Mouse (Mus musculus) embryonic facial prominence, embryonic 15.5 days (tissue): ENCODE measurements around the gene Zfp287. TPM values are rescaled to one million over a fixed set of nuclear protein-coding genes. Genes with fewer than 3 reads are reported as not detected.

Experiments
- ATAC-seq: fragments of 200-750 bp; cut with Nextera tagmentation; 2 replicates; pipeline ENCODE4 v1.8.0; 2017; ENCODE audit warnings: low read depth, moderate TSS enrichment; ENCODE audit not compliant: insufficient number of reproducible peaks, low FRiP score, low TSS enrichment
- H3K27ac ChIP-seq: fragments of 300-500 bp; sonication (generic); replicated peaks from 2 replicates; pipeline ENCODE4 v1.5.1; 2015; ENCODE audit warnings: mild to moderate bottlenecking, inconsistent platforms
- H3K27me3 ChIP-seq: fragments of 300-500 bp; sonication (generic); 2 replicates; pipeline ENCODE4 v1.6.1; 2015; ENCODE audit warnings: inconsistent platforms
- H3K36me3 ChIP-seq: fragments of 300-500 bp; sonication (generic); 2 replicates; pipeline ENCODE4 v1.6.1; 2015; ENCODE audit warnings: mild to moderate bottlenecking, inconsistent platforms
- H3K4me1 ChIP-seq: fragments of 300-500 bp; sonication (generic); 2 replicates; pipeline ENCODE4 v1.6.1; 2015; ENCODE audit warnings: inconsistent platforms
- H3K4me2 ChIP-seq: fragments of 300-500 bp; sonication (generic); replicated peaks from 2 replicates; pipeline ENCODE4 v1.6.1; 2015; ENCODE audit warnings: mild to moderate bottlenecking, inconsistent platforms
- H3K4me3 ChIP-seq: fragments of 300-500 bp; sonication (generic); replicated peaks from 2 replicates; pipeline ENCODE4 v1.5.1; 2015; ENCODE audit warnings: mild to moderate bottlenecking, inconsistent platforms
- H3K9ac ChIP-seq: fragments of 300-500 bp; sonication (generic); 2 replicates; pipeline ENCODE4 v1.6.1; 2015; ENCODE audit warnings: inconsistent platforms
- H3K9me3 ChIP-seq: fragments of 300-500 bp; sonication (generic); replicated peaks from 2 replicates; pipeline ENCODE4 v1.6.1; 2016; ENCODE audit warnings: inconsistent platforms
- WGBS: fragments of 180-500 bp; shearing (Covaris S2); methylation state at CpG from one replicate; pipeline ENCODE4 v1.1.7; 2015; 5-methylcytosine and 5-hydroxymethylcytosine counted together
- polyA plus RNA-seq: library from polyadenylated mRNA; unstranded; fragments of >200 nt; fragmentation: Nextera tagmentation; extraction: Ambion mirVana; gene quantifications from 2 replicates; pipeline ENCODE4 v1.2.1, GENCODE M21; 2015

Gene Zfp287
- polyA plus RNA-seq, 1 experiment from 2014 or later: 10.5 TPM

- ATAC-seq: no peak
- no peaks in the 10 kb centered on the region for H3K27me3 ChIP-seq
- H3K4me3 ChIP-seq: no peak overlapping the region
- 55% methylated on average over 4 of the region's 4 CpGs for WGBS
- H3K9ac ChIP-seq: no peak overlapping the region
- H3K36me3 ChIP-seq: no peaks in the 10 kb centered on the region
- no peaks in the 10 kb centered on the region for H3K4me1 ChIP-seq
- H3K27ac ChIP-seq: no peak overlapping the region
- H3K9me3 ChIP-seq: no peaks in the 10 kb centered on the region
- H3K4me2 ChIP-seq: no peak overlapping the region
These were observed 32.0 kb downstream of the Zfp287 start for GRCm38 (mm10) chr11:62699749-62700148.

- 92% methylated on average over 8 of the region's 8 CpGs for WGBS
- Histone ChIP-seq H3K27me3 (no peaks in the 10 kb centered on the region), H3K9ac (no peak overlapping the region)
These were observed 36.6 kb downstream of the Zfp287 start for GRCm38 (mm10) chr11:62695126-62695525.

GRCm38 (mm10) chr11:62693299-62694184 lies 38.2 kb downstream of the Zfp287 start:
- no peaks in the 10 kb centered on the region for H3K27me3 ChIP-seq
- H3K9me3 ChIP-seq: no peaks in the 10 kb centered on the region
- no peak; the same call in 1 of the 2 replicates for ATAC-seq
- no peaks in the 10 kb centered on the region for H3K36me3 ChIP-seq
- H3K4me2 ChIP-seq: no peak overlapping the region
- H3K4me3 ChIP-seq: no peak overlapping the region
- 21% methylated on average over 11 of the region's 11 CpGs for WGBS
- no peak overlapping the region for H3K27ac ChIP-seq
- no peak overlapping the region for H3K9ac ChIP-seq
- H3K4me1 ChIP-seq: no peaks in the 10 kb centered on the region

More at GRCm38 (mm10) chr11:62695126-62695525, 36.6 kb downstream of the Zfp287 start:
- H3K4me2 ChIP-seq: no peak overlapping the region
- no peaks in the 10 kb centered on the region for H3K4me1 ChIP-seq
- H3K4me3 ChIP-seq: no peak overlapping the region
- H3K9me3 ChIP-seq: no peaks in the 10 kb centered on the region
- H3K27ac ChIP-seq: no peak overlapping the region
- H3K36me3 ChIP-seq: no peaks in the 10 kb centered on the region
- ATAC-seq: no peak

DNA sequence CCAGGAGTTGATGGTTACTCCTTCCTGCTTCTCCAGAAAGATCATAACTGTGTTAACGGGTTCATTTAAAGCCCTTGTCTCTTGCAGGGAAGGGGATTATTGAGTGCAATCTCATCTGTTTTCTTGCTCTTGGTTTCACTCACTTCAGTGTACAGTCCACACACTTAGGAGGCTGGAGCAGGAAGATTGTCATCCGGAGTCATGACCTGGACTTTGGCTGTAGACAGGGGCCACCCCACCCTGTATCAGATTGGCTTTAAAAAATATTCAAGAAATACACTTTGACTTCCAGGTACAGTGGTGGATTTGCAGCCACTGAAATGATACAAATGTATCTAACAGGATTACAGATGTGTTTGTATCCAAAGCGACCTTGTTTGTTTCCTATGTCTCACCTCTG lies 40.1 kb downstream of the Zfp287 start:
- ATAC-seq: no peak
- WGBS: 89% methylated on average over 3 of the region's 3 CpGs
- H3K36me3 ChIP-seq: no peaks in the 10 kb centered on the region

DNA sequence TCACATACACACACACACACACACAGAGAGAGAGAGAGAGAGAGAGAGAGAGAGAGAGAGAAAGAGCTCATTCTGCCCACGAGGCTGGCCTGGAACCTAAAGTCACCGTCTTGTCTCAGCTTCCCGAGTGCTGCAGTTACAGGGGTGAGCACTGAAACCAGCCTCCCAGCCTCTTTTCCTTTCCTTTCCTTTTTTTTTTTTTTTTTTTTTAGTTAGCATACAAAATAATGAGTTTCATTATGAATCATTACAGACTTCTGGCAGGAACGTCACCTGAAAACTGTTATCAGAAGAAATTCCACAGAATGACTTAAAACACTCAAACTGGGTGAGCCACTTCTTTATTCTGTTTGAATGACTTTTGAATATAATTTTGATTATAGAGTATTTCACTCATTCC lies 51.8 kb downstream of the Zfp287 start:
- H3K27ac ChIP-seq: no peak overlapping the region
- peaks cover 13% of the 10 kb centered on the region for H3K4me1 ChIP-seq
- H3K36me3 ChIP-seq: no peaks in the 10 kb centered on the region
- H3K4me2 ChIP-seq: no peak overlapping the region
- no peak overlapping the region for H3K9ac ChIP-seq
- no peak for ATAC-seq
- 74% methylated on average over 4 of the region's 4 CpGs for WGBS
- no peaks in the 10 kb centered on the region for H3K27me3 ChIP-seq
- H3K9me3 ChIP-seq: no peaks in the 10 kb centered on the region
- H3K4me3 ChIP-seq: no peak overlapping the region

More for the DNA sequence above, 40.1 kb downstream of the Zfp287 start:
- no peak overlapping the region for H3K4me3 ChIP-seq
- no peak overlapping the region for H3K27ac ChIP-seq
- no peaks in the 10 kb centered on the region for H3K9me3 ChIP-seq
- H3K4me1 ChIP-seq: no peaks in the 10 kb centered on the region
- H3K9ac ChIP-seq: no peak overlapping the region
- H3K27me3 ChIP-seq: no peaks in the 10 kb centered on the region
- H3K4me2 ChIP-seq: no peak overlapping the region

DNA sequence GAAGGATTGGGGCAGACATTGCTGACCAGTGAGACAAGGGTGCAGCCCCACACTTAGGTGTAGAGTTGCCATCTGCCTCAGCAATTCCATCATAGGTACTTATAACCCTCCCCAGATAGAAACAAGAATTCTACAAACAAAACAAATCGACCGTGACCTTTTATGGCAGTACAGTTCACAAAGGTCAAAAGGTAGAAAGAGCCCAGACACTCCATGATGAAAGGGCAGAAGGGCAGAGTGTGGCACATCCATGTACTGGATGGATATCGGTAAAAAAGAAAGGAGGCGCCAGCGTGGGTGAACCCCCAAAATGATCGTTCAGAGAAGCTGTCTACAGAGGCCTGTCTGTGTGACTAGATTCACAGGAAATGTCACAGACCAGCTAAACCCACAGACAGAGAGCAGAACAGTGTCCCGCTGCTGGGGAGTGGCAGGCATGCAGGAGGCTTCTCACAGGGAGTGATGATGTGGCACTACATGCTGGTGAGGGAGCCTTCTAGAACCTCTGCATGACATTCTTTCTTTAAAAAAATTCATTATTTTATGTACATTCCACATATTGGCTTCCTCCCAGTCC lies 52.8 kb downstream of the Zfp287 start:
- Histone ChIP-seq H3K9ac (no peak overlapping the region), H3K4me3 (no peak overlapping the region), H3K36me3 (no peaks in the 10 kb centered on the region), H3K9me3 (no peaks in the 10 kb centered on the region), H3K4me2 (no peak overlapping the region), H3K27ac (no peak overlapping the region), H3K27me3 (no peaks in the 10 kb centered on the region), H3K4me1 (peaks cover 15% of the 10 kb centered on the region)
- ATAC-seq: no peak
- WGBS: 78% methylated on average over 7 of the region's 7 CpGs

- Histone ChIP-seq H3K4me2 (no peak overlapping the region; the same call in 1 of the 2 replicates), H3K9ac (no peak overlapping the region), H3K36me3 (no peaks in the 10 kb centered on the region), H3K27me3 (no peaks in the 10 kb centered on the region), H3K9me3 (no peaks in the 10 kb centered on the region), H3K4me1 (peaks cover 15% of the 10 kb centered on the region), H3K27ac (no peak overlapping the region), H3K4me3 (no peak overlapping the region)
- no peak for ATAC-seq
- WGBS: 91% methylated on average over 4 of the region's 4 CpGs
These were observed 55.5 kb downstream of the Zfp287 start for GRCm38 (mm10) chr11:62676290-62676596.

DNA sequence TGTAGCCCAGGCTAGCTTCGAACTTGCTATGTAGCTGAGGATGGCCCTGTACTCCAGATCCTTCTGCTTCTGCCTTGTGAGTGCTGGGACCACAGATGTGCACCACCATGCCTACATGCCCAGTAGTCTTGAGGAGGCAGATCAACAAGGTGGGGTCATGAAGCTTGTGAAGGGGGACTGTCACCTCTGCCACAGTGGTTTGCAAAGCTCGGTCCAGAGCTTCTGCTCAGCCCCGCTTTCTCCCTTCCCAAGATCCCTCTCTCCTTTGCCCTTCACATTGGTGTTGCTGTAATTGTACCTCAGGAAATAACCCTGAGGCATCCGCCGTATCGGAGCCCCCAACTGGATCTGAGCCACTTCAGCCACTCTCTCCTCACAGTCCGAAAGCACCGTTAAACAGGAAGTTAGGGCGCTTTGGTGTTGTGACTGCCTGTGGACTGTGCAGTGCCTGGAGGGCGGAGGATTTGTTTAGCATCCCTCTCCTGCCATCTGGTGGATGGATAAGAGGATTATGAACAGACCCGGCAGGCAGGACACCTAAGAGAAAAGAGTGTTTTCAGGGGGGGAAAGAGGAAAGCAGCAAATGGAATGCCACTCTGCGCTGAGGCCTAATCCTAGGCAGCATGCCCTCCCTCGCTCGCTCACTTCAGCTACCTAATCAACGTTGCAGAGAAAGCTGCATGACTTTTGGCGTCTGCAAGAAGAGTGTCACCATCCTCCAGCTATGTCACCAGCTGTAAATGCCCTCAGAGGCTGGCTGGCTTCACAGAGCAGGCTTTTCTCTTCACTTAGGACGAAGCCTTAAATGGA lies 56.0 kb downstream of the Zfp287 start:
- no peak overlapping the region for H3K9ac ChIP-seq
- no peak overlapping the region for H3K27ac ChIP-seq
- 16% methylated on average over 17 of the region's 17 CpGs for WGBS

GRCm38 (mm10) chr11:62670006-62670405 lies 61.7 kb downstream of the Zfp287 start:
- Histone ChIP-seq H3K9me3 (no peaks in the 10 kb centered on the region), H3K27me3 (no peaks in the 10 kb centered on the region), H3K4me3 (no peak overlapping the region), H3K9ac (no peak overlapping the region), H3K36me3 (peaks cover 20% of the 10 kb centered on the region; the same call in 1 of the 2 replicates), H3K4me1 (peaks cover 11% of the 10 kb centered on the region), H3K27ac (no peak overlapping the region), H3K4me2 (no peak overlapping the region)
- 66% methylated on average over 6 of the region's 6 CpGs for WGBS
- ATAC-seq: no peak; the same call in 1 of the 2 replicates

More for the DNA sequence above, 56.0 kb downstream of the Zfp287 start:
- H3K9me3 ChIP-seq: no peaks in the 10 kb centered on the region
- peak; percentile 89 for ATAC-seq
- H3K4me1 ChIP-seq: peaks cover 15% of the 10 kb centered on the region
- H3K27me3 ChIP-seq: no peaks in the 10 kb centered on the region
- peak overlapping the region; percentile 52 for H3K4me2 ChIP-seq
- no peaks in the 10 kb centered on the region for H3K36me3 ChIP-seq
- peak overlapping the region; percentile 31 for H3K4me3 ChIP-seq

DNA sequence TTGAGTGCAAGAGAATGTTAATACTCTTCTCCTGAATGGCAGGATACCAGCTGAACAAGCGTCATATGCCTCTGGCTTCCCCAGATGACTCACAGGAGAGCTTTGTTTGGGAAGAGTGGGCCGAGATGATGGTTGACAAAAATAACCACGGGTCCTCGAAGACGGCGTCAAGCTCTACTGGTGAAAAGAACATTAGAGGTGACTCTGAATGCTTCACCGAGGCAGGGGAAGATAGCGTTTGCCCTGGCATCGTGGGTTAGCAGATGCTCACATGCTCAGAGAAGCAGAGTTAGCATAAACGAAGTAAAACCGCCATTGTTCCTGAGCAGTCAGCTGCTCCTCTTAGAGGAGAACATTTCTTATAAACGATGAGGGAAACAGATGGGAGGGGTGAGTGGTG lies 62.2 kb downstream of the Zfp287 start:
- no peak overlapping the region for H3K9ac ChIP-seq
- no peak overlapping the region for H3K4me2 ChIP-seq
- H3K27ac ChIP-seq: 0 out of 2 replicates have a peak overlapping the region, but pooled peaks have one; percentile 34
- no peak overlapping the region for H3K4me3 ChIP-seq
- H3K36me3 ChIP-seq: peaks cover 20% of the 10 kb centered on the region; the same call in 1 of the 2 replicates
- peaks cover 9% of the 10 kb centered on the region for H3K4me1 ChIP-seq
- no peaks in the 10 kb centered on the region for H3K27me3 ChIP-seq
- no peak for ATAC-seq
- 49% methylated on average over 12 of the region's 12 CpGs for WGBS
- no peaks in the 10 kb centered on the region for H3K9me3 ChIP-seq

DNA sequence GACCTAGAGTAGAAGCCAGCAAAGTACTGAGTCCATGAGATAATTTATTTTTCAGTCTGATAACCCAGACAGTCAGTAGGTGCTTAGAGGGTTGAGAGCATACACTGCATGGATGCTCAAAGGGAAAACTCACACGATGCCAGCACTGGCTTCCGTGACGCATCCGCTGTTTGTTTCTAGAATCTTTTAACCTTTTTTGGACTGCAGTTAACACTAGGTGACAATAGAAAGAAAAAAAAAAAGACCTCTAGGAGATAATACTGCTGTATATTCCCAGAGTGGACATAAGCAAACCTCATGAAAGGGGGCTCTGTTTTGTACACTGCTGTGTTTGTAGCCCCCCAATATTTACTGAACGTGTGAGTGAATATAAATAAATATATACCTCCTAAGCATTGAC lies 62.7 kb downstream of the Zfp287 start:
- no peak overlapping the region for H3K4me3 ChIP-seq
- WGBS: 85% methylated on average over 5 of the region's 5 CpGs

More for the DNA sequence above, 62.7 kb downstream of the Zfp287 start:
- no peaks in the 10 kb centered on the region for H3K9me3 ChIP-seq
- no peak for ATAC-seq
- no peak overlapping the region for H3K4me2 ChIP-seq
- H3K36me3 ChIP-seq: peaks cover 20% of the 10 kb centered on the region; the same call in 1 of the 2 replicates
- H3K27ac ChIP-seq: no peak overlapping the region
- no peaks in the 10 kb centered on the region for H3K27me3 ChIP-seq
- peaks cover 9% of the 10 kb centered on the region for H3K4me1 ChIP-seq
- H3K9ac ChIP-seq: no peak overlapping the region
